Comparison of ENCODE assay signal across 7 mouse cellular contexts in genomic region chr7:109781087-109781469, GRCm38 (mm10). TPM values are rescaled to one million over a fixed set of nuclear protein-coding genes. Genes with fewer than 3 reads are reported as not detected.
DNase-seq lines count a peak whose midpoint lies in the region; ATAC-seq and TF ChIP-seq lines count a peak whose summit lies in the region.

No protein-coding gene starts in this region.

- TF ChIP-seq EP300 in lung, postnatal 0 days (IDR thresholded peaks at IDR 0.05): no peak

- peak; percentile 64 for ATAC-seq in lung, postnatal 0 days
- ATAC-seq in embryonic facial prominence, embryonic 12.5 days (ENCODE audit: insufficient number of reproducible peaks, insufficient read depth, low FRiP score, low TSS enrichment): peak; percentile 52; the same call in 1 of the 2 replicates
- ATAC-seq in hindbrain, embryonic 16.5 days: peak; percentile 65
- peak; percentile 82 for ATAC-seq in midbrain, embryonic 13.5 days

- no peak overlapping the region for H3K9ac ChIP-seq in lung, postnatal 0 days (replicated peaks; ENCODE audit: low read depth)
- peak overlapping the region; percentile 42; the same call in 1 of the 2 replicates for H3K9ac ChIP-seq in embryonic facial prominence, embryonic 12.5 days
- H3K9ac ChIP-seq in hindbrain, embryonic 16.5 days (ENCODE audit: low read depth, low read length): peak overlapping the region; percentile 77
- H3K9ac ChIP-seq in midbrain, embryonic 13.5 days (replicated peaks): peak overlapping the region; percentile 71

- no peaks in the 10 kb centered on the region for H3K36me3 ChIP-seq in lung, postnatal 0 days (ENCODE audit: insufficient read depth, low read length)
- no peaks in the 10 kb centered on the region for H3K36me3 ChIP-seq in embryonic facial prominence, embryonic 12.5 days
- no peaks in the 10 kb centered on the region for H3K36me3 ChIP-seq in hindbrain, embryonic 16.5 days (ENCODE audit: control insufficient read depth, insufficient read depth, low read length)
- H3K36me3 ChIP-seq in midbrain, embryonic 13.5 days: no peaks in the 10 kb centered on the region

- peaks cover 8% of the 10 kb centered on the region; the same call in 1 of the 2 replicates for H3K27me3 ChIP-seq in lung, postnatal 0 days (replicated peaks; ENCODE audit: insufficient read depth, low read length)
- peaks cover 50% of the 10 kb centered on the region for H3K27me3 ChIP-seq in embryonic facial prominence, embryonic 12.5 days
- peaks cover 9% of the 10 kb centered on the region for H3K27me3 ChIP-seq in hindbrain, embryonic 16.5 days (replicated peaks; ENCODE audit: control insufficient read depth, insufficient read depth, low read length)
- H3K27me3 ChIP-seq in midbrain, embryonic 13.5 days: peaks cover 44% of the 10 kb centered on the region

- peak overlapping the region; percentile 45 for H3K4me3 ChIP-seq in lung, postnatal 0 days (ENCODE audit: low read depth, low read length)
- H3K4me3 ChIP-seq in embryonic facial prominence, embryonic 12.5 days: peak overlapping the region; percentile 52
- peak overlapping the region; percentile 70 for H3K4me3 ChIP-seq in hindbrain, embryonic 16.5 days (ENCODE audit: low read length)
- peak overlapping the region; percentile 57 for H3K4me3 ChIP-seq in midbrain, embryonic 13.5 days (replicated peaks)

- H3K27ac ChIP-seq in lung, postnatal 0 days (ENCODE audit: low read length): no peak overlapping the region
- H3K27ac ChIP-seq in embryonic facial prominence, embryonic 12.5 days: no peak overlapping the region
- H3K27ac ChIP-seq in hindbrain, embryonic 16.5 days (ENCODE audit: low read depth, low read length): no peak overlapping the region
- no peak overlapping the region for H3K27ac ChIP-seq in midbrain, embryonic 13.5 days

- no peak for TF ChIP-seq CTCF in lung, postnatal 0 days (IDR thresholded peaks at IDR 0.05)

- DNase-seq in lung, postnatal 0 days (ENCODE audit: low spot score): no peak
- DNase-seq in lung, postnatal 14 days: no peak
- DNase-seq in ovary, postnatal 36 days (ENCODE audit: low spot score): no peak
- no peak for DNase-seq in layer of hippocampus, adult 9-10 months (ENCODE audit: low spot score)

- H3K4me1 ChIP-seq in lung, postnatal 0 days (ENCODE audit: insufficient read depth, low read depth, low read length): peaks cover 7% of the 10 kb centered on the region; the same call in 1 of the 2 replicates
- peaks cover 10% of the 10 kb centered on the region; the same call in 1 of the 2 replicates for H3K4me1 ChIP-seq in embryonic facial prominence, embryonic 12.5 days
- peaks cover 14% of the 10 kb centered on the region for H3K4me1 ChIP-seq in hindbrain, embryonic 16.5 days (ENCODE audit: control insufficient read depth, insufficient read depth, low read depth, low read length)
- H3K4me1 ChIP-seq in midbrain, embryonic 13.5 days (replicated peaks): peaks cover 14% of the 10 kb centered on the region

- no peaks in the 10 kb centered on the region for H3K9me3 ChIP-seq in lung, postnatal 0 days (ENCODE audit: low read length)
- no peaks in the 10 kb centered on the region for H3K9me3 ChIP-seq in embryonic facial prominence, embryonic 12.5 days
- H3K9me3 ChIP-seq in hindbrain, embryonic 16.5 days (ENCODE audit: control insufficient read depth, low read length): no peaks in the 10 kb centered on the region
- no peaks in the 10 kb centered on the region for H3K9me3 ChIP-seq in midbrain, embryonic 13.5 days

- peak overlapping the region; percentile 78 for H3K4me2 ChIP-seq in lung, postnatal 0 days (replicated peaks; ENCODE audit: low read depth, low read length)
- peak overlapping the region; percentile 99 for H3K4me2 ChIP-seq in embryonic facial prominence, embryonic 12.5 days (replicated peaks)
- H3K4me2 ChIP-seq in hindbrain, embryonic 16.5 days (ENCODE audit: low read length): peak overlapping the region; percentile 98
- H3K4me2 ChIP-seq in midbrain, embryonic 13.5 days (replicated peaks): peak overlapping the region; percentile 96

- 1% methylated on average over 18 of the region's 24 CpGs for WGBS in lung, postnatal 0 days
- WGBS in embryonic facial prominence, embryonic 12.5 days: under 1% methylated on average over 24 of the region's 24 CpGs
- under 1% methylated on average over 19 of the region's 24 CpGs for WGBS in hindbrain, embryonic 16.5 days
- WGBS in midbrain, embryonic 13.5 days: under 1% methylated on average over 24 of the region's 24 CpGs

RNA-seq across cellular contexts. Expression of gene Nrip3, which starts 0.7 kb away (rescaled TPM):
- polyA plus RNA-seq in lung, postnatal 0 days (2015; fragmentation: Nextera tagmentation; extraction: Ambion mirVana): 0.57 and 0.58 TPM in 2 replicates
- 0.56 and 0.58 TPM in 2 replicates for polyA plus RNA-seq in embryonic facial prominence, embryonic 12.5 days (2016; fragmentation: Nextera tagmentation; extraction: Ambion mirVana)
- 16.4 and 21.6 TPM in 2 replicates for polyA plus RNA-seq in hindbrain, embryonic 16.5 days (2015; fragmentation: Nextera tagmentation; extraction: Ambion mirVana)
- 2.0 and 2.2 TPM in 2 replicates for polyA plus RNA-seq in midbrain, embryonic 13.5 days (2015; fragmentation: Nextera tagmentation; extraction: Ambion mirVana)

RNA-seq across cellular contexts. Expression of gene Tmem9b, which starts 28.4 kb away (rescaled TPM):
- polyA plus RNA-seq in lung, postnatal 0 days (2015; fragmentation: Nextera tagmentation; extraction: Ambion mirVana): 109 and 117 TPM in 2 replicates
- 35.2 and 36.7 TPM in 2 replicates for polyA plus RNA-seq in embryonic facial prominence, embryonic 12.5 days (2016; fragmentation: Nextera tagmentation; extraction: Ambion mirVana)
- 138 and 147 TPM in 2 replicates for polyA plus RNA-seq in hindbrain, embryonic 16.5 days (2015; fragmentation: Nextera tagmentation; extraction: Ambion mirVana)
- 86.2 and 91.1 TPM in 2 replicates for polyA plus RNA-seq in midbrain, embryonic 13.5 days (2015; fragmentation: Nextera tagmentation; extraction: Ambion mirVana)

RNA-seq across cellular contexts. Expression of gene Ascl3, which starts 49.6 kb away (rescaled TPM):
- polyA plus RNA-seq in lung, postnatal 0 days (2015; fragmentation: Nextera tagmentation; extraction: Ambion mirVana): 0.64 and 0.89 TPM in 2 replicates
- polyA plus RNA-seq in embryonic facial prominence, embryonic 12.5 days (2016; fragmentation: Nextera tagmentation; extraction: Ambion mirVana): not detected in 2 replicates
- polyA plus RNA-seq in hindbrain, embryonic 16.5 days (2015; fragmentation: Nextera tagmentation; extraction: Ambion mirVana): 0.47 and 0.54 TPM in 2 replicates
- 0.40 TPM in 1 of 2 replicates, not detected in the other for polyA plus RNA-seq in midbrain, embryonic 13.5 days (2015; fragmentation: Nextera tagmentation; extraction: Ambion mirVana)

RNA-seq across cellular contexts. Expression of gene BC051019, which starts 57.4 kb away (rescaled TPM):
- polyA plus RNA-seq in lung, postnatal 0 days (2015; fragmentation: Nextera tagmentation; extraction: Ambion mirVana): 22.7 and 24.3 TPM in 2 replicates
- 0.19 TPM in 1 of 2 replicates, not detected in the other for polyA plus RNA-seq in embryonic facial prominence, embryonic 12.5 days (2016; fragmentation: Nextera tagmentation; extraction: Ambion mirVana)
- polyA plus RNA-seq in hindbrain, embryonic 16.5 days (2015; fragmentation: Nextera tagmentation; extraction: Ambion mirVana): 0.28 and 0.31 TPM in 2 replicates
- polyA plus RNA-seq in midbrain, embryonic 13.5 days (2015; fragmentation: Nextera tagmentation; extraction: Ambion mirVana): not detected in 2 replicates
